Mouse (Mus musculus): ENCODE results near the gene Tas2r102. TPM values are rescaled to one million over a fixed set of nuclear protein-coding genes. Genes with fewer than 3 reads are reported as not detected.

Tas2r102 gene
- polyA plus RNA-seq (2011; ENCODE audit: insufficient read depth, insufficient read length, low read depth, missing spikeins), result not detected in 2 replicates

- Histone ChIP-seq H3K27ac (ENCODE audit: insufficient read depth, low read length) (no peak within 1 kb of the TSS), H3K36me3 (ENCODE audit: control insufficient read depth, insufficient read depth, low read length, poor library complexity, severe bottlenecking) (no peaks in the 10 kb centered on the region), H3K27me3 (ENCODE audit: control insufficient read depth, insufficient read depth, low read length, poor library complexity, severe bottlenecking) (no peaks in the 10 kb centered on the region), H3K4me3 (ENCODE audit: low read depth, low read length) (no peak within 1 kb of the TSS), H3K9me3 (replicated peaks; ENCODE audit: control insufficient read depth, insufficient read depth, low read length, poor library complexity, severe bottlenecking) (no peaks in the 10 kb centered on the region), H3K4me1 (ENCODE audit: control insufficient read depth, insufficient read depth, low read length) (no peaks in the 10 kb centered on the region), H3K9ac (ENCODE audit: low read depth, poor library complexity, severe bottlenecking) (no peak within 1 kb of the TSS)
- TF ChIP-seq EP300 (IDR thresholded peaks at IDR 0.05; ENCODE audit: insufficient read depth, low read depth, low read length) (no peak), POLR2A (IDR thresholded peaks at IDR 0.05; ENCODE audit: insufficient read depth, low read length) (no peak), CTCF (IDR thresholded peaks at IDR 0.05; ENCODE audit: low read depth, low read length) (no peak)
These were observed at the start of gene Tas2r102 for GRCm38 (mm10) chr6:132761831-132762230. Gene Tas2r102, plus strand, starts transcription at chr6:132762131.

GRCm38 (mm10) chr6:132737935-132738334, 24.0 kb upstream of the Tas2r102 start, which contains the start of gene Tas2r115:
Gene Tas2r115, minus strand, starts transcription at chr6:132738035.
- H3K36me3 ChIP-seq (ENCODE audit: control insufficient read depth, insufficient read depth, low read length, poor library complexity, severe bottlenecking), result no peaks in the 10 kb centered on the region
- no peak within 1 kb of the TSS for H3K4me3 ChIP-seq (ENCODE audit: low read depth, low read length)
- H3K4me1 ChIP-seq (ENCODE audit: control insufficient read depth, insufficient read depth, low read length), result no peaks in the 10 kb centered on the region
- H3K9me3 ChIP-seq (replicated peaks; ENCODE audit: control insufficient read depth, insufficient read depth, low read length, poor library complexity, severe bottlenecking), result no peaks in the 10 kb centered on the region
- no peaks in the 10 kb centered on the region for H3K27me3 ChIP-seq (ENCODE audit: control insufficient read depth, insufficient read depth, low read length, poor library complexity, severe bottlenecking)
- no peak within 1 kb of the TSS for H3K9ac ChIP-seq (ENCODE audit: low read depth, poor library complexity, severe bottlenecking)
- no peak within 1 kb of the TSS for H3K27ac ChIP-seq (ENCODE audit: insufficient read depth, low read length)
- TF ChIP-seq EP300 (IDR thresholded peaks at IDR 0.05; ENCODE audit: insufficient read depth, low read depth, low read length) (no peak), CTCF (IDR thresholded peaks at IDR 0.05; ENCODE audit: low read depth, low read length) (no peak), POLR2A (IDR thresholded peaks at IDR 0.05; ENCODE audit: insufficient read depth, low read length) (no peak)

GRCm38 (mm10) chr6:132750206-132750605, 11.7 kb upstream of the Tas2r102 start:
- H3K4me1 ChIP-seq (ENCODE audit: control insufficient read depth, insufficient read depth, low read length), result no peaks in the 10 kb centered on the region
- no peak overlapping the region for H3K4me3 ChIP-seq (ENCODE audit: low read depth, low read length)
- H3K9me3 ChIP-seq (replicated peaks; ENCODE audit: control insufficient read depth, insufficient read depth, low read length, poor library complexity, severe bottlenecking), result no peaks in the 10 kb centered on the region
- H3K9ac ChIP-seq (ENCODE audit: low read depth, poor library complexity, severe bottlenecking), result no peak overlapping the region
- H3K36me3 ChIP-seq (ENCODE audit: control insufficient read depth, insufficient read depth, low read length, poor library complexity, severe bottlenecking), result no peaks in the 10 kb centered on the region
- H3K27ac ChIP-seq (ENCODE audit: insufficient read depth, low read length), result no peak overlapping the region
- TF ChIP-seq EP300 (IDR thresholded peaks at IDR 0.05; ENCODE audit: insufficient read depth, low read depth, low read length), result no peak
- no peak for TF ChIP-seq CTCF (IDR thresholded peaks at IDR 0.05; ENCODE audit: low read depth, low read length)
- TF ChIP-seq POLR2A (IDR thresholded peaks at IDR 0.05; ENCODE audit: insufficient read depth, low read length), result no peak
- H3K27me3 ChIP-seq (ENCODE audit: control insufficient read depth, insufficient read depth, low read length, poor library complexity, severe bottlenecking), result no peaks in the 10 kb centered on the region

- no peaks in the 10 kb centered on the region for H3K4me1 ChIP-seq (ENCODE audit: control insufficient read depth, insufficient read depth, low read length)
- H3K27me3 ChIP-seq (ENCODE audit: control insufficient read depth, insufficient read depth, low read length, poor library complexity, severe bottlenecking), result no peaks in the 10 kb centered on the region
- no peak within 1 kb of the TSS for H3K9ac ChIP-seq (ENCODE audit: low read depth, poor library complexity, severe bottlenecking)
- H3K36me3 ChIP-seq (ENCODE audit: control insufficient read depth, insufficient read depth, low read length, poor library complexity, severe bottlenecking), result no peaks in the 10 kb centered on the region
- H3K9me3 ChIP-seq (replicated peaks; ENCODE audit: control insufficient read depth, insufficient read depth, low read length, poor library complexity, severe bottlenecking), result no peaks in the 10 kb centered on the region
- H3K27ac ChIP-seq (ENCODE audit: insufficient read depth, low read length), result no peak within 1 kb of the TSS
- TF ChIP-seq EP300 (IDR thresholded peaks at IDR 0.05; ENCODE audit: insufficient read depth, low read depth, low read length) (no peak), POLR2A (IDR thresholded peaks at IDR 0.05; ENCODE audit: insufficient read depth, low read length) (no peak)
- H3K4me3 ChIP-seq (ENCODE audit: low read depth, low read length), result no peak within 1 kb of the TSS
These were observed 7.5 kb upstream of the Tas2r102 start, which contains the start of gene Tas2r124 for GRCm38 (mm10) chr6:132754430-132754829. Gene Tas2r124, plus strand, starts transcription at chr6:132754730.

- TF ChIP-seq EP300 (IDR thresholded peaks at IDR 0.05; ENCODE audit: insufficient read depth, low read depth, low read length) (no peak), POLR2A (IDR thresholded peaks at IDR 0.05; ENCODE audit: insufficient read depth, low read length) (no peak), CTCF (IDR thresholded peaks at IDR 0.05; ENCODE audit: low read depth, low read length) (no peak)
- no peak within 1 kb of the TSS for H3K4me3 ChIP-seq (ENCODE audit: low read depth, low read length)
- no peaks in the 10 kb centered on the region for H3K9me3 ChIP-seq (replicated peaks; ENCODE audit: control insufficient read depth, insufficient read depth, low read length, poor library complexity, severe bottlenecking)
- H3K27me3 ChIP-seq (ENCODE audit: control insufficient read depth, insufficient read depth, low read length, poor library complexity, severe bottlenecking), result no peaks in the 10 kb centered on the region
- no peaks in the 10 kb centered on the region for H3K4me1 ChIP-seq (ENCODE audit: control insufficient read depth, insufficient read depth, low read length)
- no peaks in the 10 kb centered on the region for H3K36me3 ChIP-seq (ENCODE audit: control insufficient read depth, insufficient read depth, low read length, poor library complexity, severe bottlenecking)
- no peak within 1 kb of the TSS for H3K27ac ChIP-seq (ENCODE audit: insufficient read depth, low read length)
- no peak within 1 kb of the TSS for H3K9ac ChIP-seq (ENCODE audit: low read depth, poor library complexity, severe bottlenecking)
These were observed 16.1 kb downstream of the Tas2r102 start, which contains the start of gene Tas2r136 for GRCm38 (mm10) chr6:132778062-132778461. Gene Tas2r136, minus strand, starts transcription at chr6:132778162.

- Histone ChIP-seq H3K27ac (ENCODE audit: insufficient read depth, low read length) (no peak overlapping the region), H3K36me3 (ENCODE audit: control insufficient read depth, insufficient read depth, low read length, poor library complexity, severe bottlenecking) (no peaks in the 10 kb centered on the region), H3K27me3 (ENCODE audit: control insufficient read depth, insufficient read depth, low read length, poor library complexity, severe bottlenecking) (no peaks in the 10 kb centered on the region), H3K9ac (ENCODE audit: low read depth, poor library complexity, severe bottlenecking) (no peak overlapping the region), H3K4me1 (ENCODE audit: control insufficient read depth, insufficient read depth, low read length) (no peaks in the 10 kb centered on the region), H3K4me3 (ENCODE audit: low read depth, low read length) (no peak overlapping the region), H3K9me3 (replicated peaks; ENCODE audit: control insufficient read depth, insufficient read depth, low read length, poor library complexity, severe bottlenecking) (peaks cover 5% of the 10 kb centered on the region)
- TF ChIP-seq CTCF (IDR thresholded peaks at IDR 0.05; ENCODE audit: low read depth, low read length) (no peak), POLR2A (IDR thresholded peaks at IDR 0.05; ENCODE audit: insufficient read depth, low read length) (no peak), EP300 (IDR thresholded peaks at IDR 0.05; ENCODE audit: insufficient read depth, low read depth, low read length) (no peak)
These were observed 33.5 kb downstream of the Tas2r102 start for GRCm38 (mm10) chr6:132795393-132795792.
